Mouse (Mus musculus) stomach, postnatal 0 days (tissue): ENCODE measurements around the gene Ccdc126. TPM values are rescaled to one million over a fixed set of nuclear protein-coding genes. Genes with fewer than 3 reads are reported as not detected.

Experiments
- ATAC-seq: fragments of 200-750 bp; cut with Nextera tagmentation; 2 replicates; pipeline ENCODE4 v1.8.0; 2017; ENCODE audit not compliant: low FRiP score, low TSS enrichment
- DNase-seq: peaks from one replicate; pipeline ENCODE4 v3.0.0-alpha.2; 2016; ENCODE audit warnings: low spot score
- H3K27ac ChIP-seq: fragments of 300-500 bp; sonication (generic); replicated peaks from 2 replicates; pipeline ENCODE4 v1.5.1; 2014; ENCODE audit warnings: mild to moderate bottlenecking, control low read depth
- H3K27me3 ChIP-seq: fragments of 300-500 bp; sonication (generic); 2 replicates; pipeline ENCODE4 v1.6.1; 2014; ENCODE audit warnings: low read length; ENCODE audit not compliant: control insufficient read depth, insufficient read depth
- H3K36me3 ChIP-seq: fragments of 300-500 bp; sonication (generic); 2 replicates; pipeline ENCODE4 v1.6.1; 2014; ENCODE audit warnings: low read length, mixed read lengths; ENCODE audit not compliant: control insufficient read depth, insufficient read depth
- H3K4me1 ChIP-seq: fragments of 300-500 bp; sonication (generic); replicated peaks from 2 replicates; pipeline ENCODE4 v1.6.1; 2014; ENCODE audit warnings: antibody characterized with exemption; ENCODE audit not compliant: control insufficient read depth, insufficient read depth
- H3K4me2 ChIP-seq: fragments of 300-500 bp; sonication (generic); replicated peaks from 2 replicates; pipeline ENCODE4 v1.6.1; 2014; ENCODE audit warnings: low read depth, mild to moderate bottlenecking, control low read depth, moderate library complexity
- H3K4me3 ChIP-seq: fragments of 300-500 bp; sonication (generic); 2 replicates; pipeline ENCODE4 v1.5.1; 2014; ENCODE audit warnings: low read depth, low read length, control low read depth
- H3K9ac ChIP-seq: fragments of 300-500 bp; sonication (generic); 2 replicates; pipeline ENCODE4 v1.6.1; 2014; ENCODE audit warnings: mild to moderate bottlenecking, low read length, control low read depth, mixed read lengths
- H3K9me3 ChIP-seq: fragments of 300-500 bp; sonication (generic); 2 replicates; pipeline ENCODE4 v1.6.1; 2016; ENCODE audit warnings: low read length; ENCODE audit not compliant: control insufficient read depth
- CTCF ChIP-seq: IDR thresholded peaks from 2 replicates; pipeline ENCODE4 v1.5.1; 2016; ENCODE audit warnings: antibody characterized with exemption, low read depth, mild to moderate bottlenecking, moderate library complexity
- EP300 ChIP-seq: optimal IDR thresholded peaks from 2 replicates; pipeline ENCODE3; 2016; ENCODE audit warnings: antibody characterized with exemption
- WGBS: fragments of 180-500 bp; shearing (Covaris S2); extraction: QIAGEN DNeasy Blood & Tissue Kit; methylation state at CpG from one replicate; pipeline ENCODE4 v1.1.7; 2014; 5-methylcytosine and 5-hydroxymethylcytosine counted together
- polyA plus RNA-seq: library from polyadenylated mRNA; unstranded; fragments of >200 nt; fragmentation: Nextera tagmentation; extraction: Ambion mirVana; gene quantifications from 2 replicates; pipeline ENCODE4 v1.2.1, GENCODE M21; 2015

The Ccdc126 gene
- polyA plus RNA-seq, 1 experiment from 2014 or later, result 8.4 TPM

- DNase-seq, result no peak
- H3K9me3 ChIP-seq, result no peaks in the 10 kb centered on the region
- no peaks in the 10 kb centered on the region for H3K27me3 ChIP-seq
- H3K4me1 ChIP-seq, result no peaks in the 10 kb centered on the region
- WGBS, result 27% methylated on average over 2 of the region's 2 CpGs
- ATAC-seq, result peak; percentile 86
- H3K4me3 ChIP-seq, result no peak overlapping the region
- H3K36me3 ChIP-seq, result no peaks in the 10 kb centered on the region
- TF ChIP-seq CTCF (no peak), EP300 (no peak)
- no peak overlapping the region for H3K27ac ChIP-seq
- H3K4me2 ChIP-seq, result no peak overlapping the region
- no peak overlapping the region for H3K9ac ChIP-seq
Observed at GRCm38 (mm10) chr6:49373943-49374342, 54.9 kb downstream of the Ccdc126 start.

DNA sequence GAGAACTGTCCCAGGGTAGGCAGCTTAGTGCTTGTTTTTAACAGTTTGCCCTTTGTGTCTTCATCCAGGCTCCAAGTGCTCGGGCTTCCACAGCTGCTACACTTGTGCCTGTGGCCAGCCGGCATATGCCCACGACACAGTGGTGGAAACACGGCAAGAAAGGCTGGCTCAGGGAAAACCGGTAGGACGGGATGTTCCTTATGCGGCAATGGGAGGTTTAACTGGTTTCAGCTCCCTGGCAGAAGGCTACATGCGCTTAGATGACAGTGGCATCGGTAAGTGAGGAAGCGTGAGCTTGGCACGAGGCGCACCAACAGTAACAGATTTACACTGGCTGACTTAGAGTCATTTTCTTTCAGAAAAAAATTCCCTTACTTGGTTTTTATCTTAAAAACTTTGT is 59.3 kb downstream of the Ccdc126 start:
- Histone ChIP-seq H3K9ac (no peak overlapping the region), H3K4me3 (no peak overlapping the region), H3K4me1 (no peaks in the 10 kb centered on the region), H3K36me3 (no peaks in the 10 kb centered on the region), H3K9me3 (no peaks in the 10 kb centered on the region), H3K27ac (0 out of 2 replicates have a peak overlapping the region, but pooled peaks have one; percentile 45), H3K27me3 (no peaks in the 10 kb centered on the region), H3K4me2 (no peak overlapping the region)
- WGBS, result 51% methylated on average over 12 of the region's 12 CpGs
- DNase-seq (peak; percentile 16), ATAC-seq (0 out of 2 replicates have a peak, but pooled peaks have one; percentile 29)
- TF ChIP-seq EP300, result no peak
- no peak for TF ChIP-seq CTCF

Other genes starting within 250 kb of the Ccdc126 start
- 76.6 and 87.6 TPM in 2 replicates for gene Malsu1, start 245.5 kb upstream of the Ccdc126 start, polyA plus RNA-seq
- gene Igf2bp3, start 104.3 kb upstream of the Ccdc126 start, polyA plus RNA-seq, result 40.7 and 43.6 TPM in 2 replicates
- 34.6 and 35.4 TPM in 2 replicates for gene Tra2a, start 55.2 kb upstream of the Ccdc126 start, polyA plus RNA-seq
- 4.4 and 4.7 TPM in 2 replicates for gene Fam221a, start 48.5 kb downstream of the Ccdc126 start, polyA plus RNA-seq
- gene Stk31, start 76.3 kb downstream of the Ccdc126 start, polyA plus RNA-seq, result not detected in 2 replicates